Mouse (Mus musculus) G1E (cell line): ENCODE measurements around the gene Ankrd39.

Experiments
- CTCF ChIP-seq: IDR thresholded peaks from 2 replicates; pipeline ENCODE4 v1.5.1; 2012; ENCODE audit warnings: low read depth, low read length, inconsistent platforms, mixed read lengths
- GATA1 ChIP-seq: IDR thresholded peaks from 2 replicates; pipeline ENCODE4 v1.6.1; 2012; ENCODE audit warnings: borderline replicate concordance, low read length, inconsistent platforms, mixed read lengths
- GATA2 ChIP-seq: IDR thresholded peaks from 2 replicates; pipeline ENCODE4 v1.6.1; 2012; ENCODE audit warnings: low read depth, low read length, inconsistent platforms, borderline replicate concordance
- POLR2AphosphoS5 ChIP-seq: IDR thresholded peaks from 2 replicates; pipeline ENCODE4 v1.6.1; 2012; ENCODE audit warnings: low read depth, low read length, inconsistent platforms; ENCODE audit not compliant: insufficient replicate concordance
- TAL1 ChIP-seq: conservative IDR thresholded peaks from 2 replicates; pipeline ENCODE4 v1.6.1; 2012; ENCODE audit warnings: low read depth, low read length, inconsistent platforms, mixed read lengths

- TF ChIP-seq CTCF (no peak), GATA1 (no peak), TAL1 (no peak), GATA2 (no peak), POLR2AphosphoS5 (no peak)
Observed at GRCm38 (mm10) chr1:36569694-36570276, 22.5 kb upstream of the Ankrd39 start.
